Mouse (Mus musculus) stomach, postnatal 0 days (tissue): Measurements from ENCODE around the gene Sqstm1. TPM values are rescaled to one million over a fixed set of nuclear protein-coding genes. Genes with fewer than 3 reads are reported as not detected.

Source experiments
- ATAC-seq: fragments of 200-750 bp; cut with Nextera tagmentation; 2 replicates; pipeline ENCODE4 v1.8.0; 2017; ENCODE audit not compliant: low FRiP score, low TSS enrichment
- DNase-seq: peaks from one replicate; pipeline ENCODE4 v3.0.0-alpha.2; 2016; ENCODE audit warnings: low spot score
- H3K27ac ChIP-seq: fragments of 300-500 bp; sonication (generic); replicated peaks from 2 replicates; pipeline ENCODE4 v1.5.1; 2014; ENCODE audit warnings: mild to moderate bottlenecking, control low read depth
- H3K27me3 ChIP-seq: fragments of 300-500 bp; sonication (generic); 2 replicates; pipeline ENCODE4 v1.6.1; 2014; ENCODE audit warnings: low read length; ENCODE audit not compliant: control insufficient read depth, insufficient read depth
- H3K36me3 ChIP-seq: fragments of 300-500 bp; sonication (generic); 2 replicates; pipeline ENCODE4 v1.6.1; 2014; ENCODE audit warnings: low read length, mixed read lengths; ENCODE audit not compliant: control insufficient read depth, insufficient read depth
- H3K4me1 ChIP-seq: fragments of 300-500 bp; sonication (generic); replicated peaks from 2 replicates; pipeline ENCODE4 v1.6.1; 2014; ENCODE audit warnings: antibody characterized with exemption; ENCODE audit not compliant: control insufficient read depth, insufficient read depth
- H3K4me2 ChIP-seq: fragments of 300-500 bp; sonication (generic); replicated peaks from 2 replicates; pipeline ENCODE4 v1.6.1; 2014; ENCODE audit warnings: low read depth, mild to moderate bottlenecking, control low read depth, moderate library complexity
- H3K4me3 ChIP-seq: fragments of 300-500 bp; sonication (generic); 2 replicates; pipeline ENCODE4 v1.5.1; 2014; ENCODE audit warnings: low read depth, low read length, control low read depth
- H3K9ac ChIP-seq: fragments of 300-500 bp; sonication (generic); 2 replicates; pipeline ENCODE4 v1.6.1; 2014; ENCODE audit warnings: mild to moderate bottlenecking, low read length, control low read depth, mixed read lengths
- H3K9me3 ChIP-seq: fragments of 300-500 bp; sonication (generic); 2 replicates; pipeline ENCODE4 v1.6.1; 2016; ENCODE audit warnings: low read length; ENCODE audit not compliant: control insufficient read depth
- CTCF ChIP-seq: IDR thresholded peaks from 2 replicates; pipeline ENCODE4 v1.5.1; 2016; ENCODE audit warnings: antibody characterized with exemption, low read depth, mild to moderate bottlenecking, moderate library complexity
- EP300 ChIP-seq: optimal IDR thresholded peaks from 2 replicates; pipeline ENCODE3; 2016; ENCODE audit warnings: antibody characterized with exemption
- WGBS: fragments of 180-500 bp; shearing (Covaris S2); extraction: QIAGEN DNeasy Blood & Tissue Kit; methylation state at CpG from one replicate; pipeline ENCODE4 v1.1.7; 2014; 5-methylcytosine and 5-hydroxymethylcytosine counted together
- polyA plus RNA-seq: library from polyadenylated mRNA; unstranded; fragments of >200 nt; fragmentation: Nextera tagmentation; extraction: Ambion mirVana; gene quantifications from 2 replicates; pipeline ENCODE4 v1.2.1, GENCODE M21; 2015

Gene Sqstm1
- polyA plus RNA-seq, 1 experiment from 2014 or later: 211 TPM

GRCm38 (mm10) chr11:50233993-50234392 lies 23.4 kb upstream of the Sqstm1 start:
- ATAC-seq: no peak
- H3K9me3 ChIP-seq: no peaks in the 10 kb centered on the region
- H3K27ac ChIP-seq: no peak overlapping the region
- TF ChIP-seq CTCF: peak; percentile 53
- no peak for TF ChIP-seq EP300
- peaks cover 9% of the 10 kb centered on the region; the same call in 1 of the 2 replicates for H3K4me1 ChIP-seq
- H3K4me3 ChIP-seq: no peak overlapping the region
- 84% methylated on average over 11 of the region's 11 CpGs for WGBS
- no peak overlapping the region for H3K9ac ChIP-seq
- DNase-seq: no peak
- H3K4me2 ChIP-seq: no peak overlapping the region
- peaks cover 14% of the 10 kb centered on the region for H3K36me3 ChIP-seq
- H3K27me3 ChIP-seq: no peaks in the 10 kb centered on the region

GRCm38 (mm10) chr11:50233022-50233421 lies 22.4 kb upstream of the Sqstm1 start:
- Histone ChIP-seq H3K4me3 (no peak overlapping the region), H3K9me3 (no peaks in the 10 kb centered on the region), H3K27me3 (no peaks in the 10 kb centered on the region), H3K4me1 (peaks cover 12% of the 10 kb centered on the region; the same call in 1 of the 2 replicates), H3K9ac (no peak overlapping the region), H3K4me2 (no peak overlapping the region), H3K27ac (no peak overlapping the region), H3K36me3 (peaks cover 14% of the 10 kb centered on the region)
- no peak for ATAC-seq
- TF ChIP-seq EP300 (no peak), CTCF (no peak)
- 94% methylated on average over 13 of the region's 13 CpGs for WGBS
- DNase-seq: no peak

GRCm38 (mm10) chr11:50231411-50231810 lies 20.8 kb upstream of the Sqstm1 start:
- Histone ChIP-seq H3K4me2 (peak overlapping the region; percentile 56), H3K4me1 (peaks cover 8% of the 10 kb centered on the region; the same call in 1 of the 2 replicates), H3K9ac (no peak overlapping the region), H3K36me3 (peaks cover 14% of the 10 kb centered on the region), H3K4me3 (peak overlapping the region; percentile 25; the same call in 1 of the 2 replicates), H3K27me3 (no peaks in the 10 kb centered on the region), H3K27ac (no peak overlapping the region), H3K9me3 (no peaks in the 10 kb centered on the region)
- 25% methylated on average over 8 of the region's 8 CpGs for WGBS
- peak; percentile 78 for TF ChIP-seq CTCF
- no peak for TF ChIP-seq EP300
- DNase-seq: peak; percentile 77
- ATAC-seq: no peak

DNA sequence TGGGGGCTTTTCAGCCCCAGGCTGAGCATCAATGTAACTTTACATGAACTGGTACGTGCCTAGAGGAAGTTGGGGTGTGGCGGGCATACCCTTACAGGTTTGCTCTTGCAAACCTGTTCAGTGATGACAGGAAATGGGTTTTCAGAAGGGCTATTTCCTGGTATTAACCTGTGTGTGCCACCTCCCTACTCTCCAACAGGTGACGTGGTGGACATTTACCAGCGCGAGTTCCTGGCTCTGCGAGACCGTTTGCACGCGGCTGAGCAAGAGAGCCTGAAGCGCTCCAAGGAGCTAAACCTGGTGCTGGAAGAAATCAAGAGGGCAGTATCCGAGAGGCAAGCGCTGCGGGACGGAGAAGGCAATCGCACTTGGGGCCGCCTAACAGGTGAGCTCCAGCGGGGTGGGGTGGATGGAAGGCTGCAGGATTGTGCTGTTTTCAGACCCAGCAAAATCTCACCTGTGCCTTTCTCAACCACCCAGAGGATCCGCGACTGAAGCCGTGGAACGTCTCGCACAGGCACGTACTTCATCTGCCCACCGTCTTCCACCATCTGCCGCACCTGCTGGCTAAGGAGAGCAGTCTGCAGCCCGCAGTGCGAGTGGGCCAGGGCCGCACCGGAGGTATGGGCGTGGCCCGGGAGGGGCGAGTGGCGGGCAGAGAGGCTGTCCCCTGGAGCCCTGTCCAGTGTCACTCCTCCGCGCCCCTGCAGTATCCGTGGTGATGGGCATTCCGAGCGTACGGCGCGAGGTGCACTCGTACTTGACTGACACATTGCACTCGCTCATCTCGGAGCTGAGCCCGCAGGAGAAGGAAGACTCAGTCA lies 20.1 kb upstream of the Sqstm1 start:
- peak overlapping the region; percentile 53 for H3K27ac ChIP-seq
- ATAC-seq: peak; percentile 50

GRCm38 (mm10) chr11:50229252-50229910 lies 18.8 kb upstream of the Sqstm1 start:
- no peaks in the 10 kb centered on the region for H3K9me3 ChIP-seq
- ATAC-seq (no peak), DNase-seq (no peak)
- peak overlapping the region; percentile 63; the same call in 1 of the 2 replicates for H3K27ac ChIP-seq
- H3K9ac ChIP-seq: no peak overlapping the region
- H3K4me2 ChIP-seq: no peak overlapping the region
- no peaks in the 10 kb centered on the region for H3K27me3 ChIP-seq
- H3K36me3 ChIP-seq: peaks cover 14% of the 10 kb centered on the region
- 53% methylated on average over 7 of the region's 7 CpGs for WGBS
- no peak overlapping the region for H3K4me3 ChIP-seq
- TF ChIP-seq EP300 (no peak), CTCF (no peak)
- peaks cover 12% of the 10 kb centered on the region; the same call in 1 of the 2 replicates for H3K4me1 ChIP-seq

More for the DNA sequence above, 20.1 kb upstream of the Sqstm1 start:
- Histone ChIP-seq H3K4me3 (peak overlapping the region; percentile 25), H3K27me3 (no peaks in the 10 kb centered on the region), H3K9me3 (no peaks in the 10 kb centered on the region), H3K36me3 (peaks cover 14% of the 10 kb centered on the region), H3K9ac (peak overlapping the region; percentile 43), H3K4me1 (peaks cover 12% of the 10 kb centered on the region; the same call in 1 of the 2 replicates), H3K4me2 (peak overlapping the region; percentile 56)
- DNase-seq: peak; percentile 64
- 0 out of 2 replicates have a peak, but pooled peaks have one; percentile 2 for TF ChIP-seq CTCF
- TF ChIP-seq EP300: no peak
- 44% methylated on average over 45 of the region's 45 CpGs for WGBS
